Mouse (Mus musculus) thymus, postnatal 36 days (tissue): ENCODE measurements around the gene Lamb3.
A peak's percentile ranks its signal among the peaks of the same experiment; 100 is the strongest.

Experiments
- DNase-seq, 2 experiments: peaks; one replicate each; pipeline ENCODE4 v3.0.0; 2022; ENCODE audit warnings: mixed read lengths in 2 of 2

The Lamb3 gene

DNA sequence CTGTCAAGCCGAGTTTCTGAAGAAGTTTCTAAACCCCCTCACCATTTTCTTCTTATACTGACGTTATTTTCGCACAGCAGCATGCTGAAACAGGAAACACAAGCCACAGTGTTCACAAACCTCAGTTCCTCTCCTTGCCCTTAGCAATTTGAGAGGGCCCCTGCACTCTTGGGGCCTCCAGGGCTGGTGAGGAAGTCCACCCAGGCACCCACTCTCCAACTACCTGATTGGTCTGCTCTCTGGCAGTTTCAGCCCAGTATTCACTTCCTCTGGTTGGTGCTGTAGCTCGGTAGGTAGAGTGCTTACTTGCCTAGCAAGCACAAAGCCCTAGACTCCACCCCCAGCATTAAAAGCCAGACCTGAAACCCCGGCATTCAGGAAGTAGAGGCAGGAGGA, 6.1 kb upstream of the Lamb3 start, which contains the start of gene Traf3ip3:
TSS of gene Traf3ip3 (minus strand) at position 321 of the 396 bp plus-strand sequence.
- peak; percentile 79 to 88 for DNase-seq

DNA sequence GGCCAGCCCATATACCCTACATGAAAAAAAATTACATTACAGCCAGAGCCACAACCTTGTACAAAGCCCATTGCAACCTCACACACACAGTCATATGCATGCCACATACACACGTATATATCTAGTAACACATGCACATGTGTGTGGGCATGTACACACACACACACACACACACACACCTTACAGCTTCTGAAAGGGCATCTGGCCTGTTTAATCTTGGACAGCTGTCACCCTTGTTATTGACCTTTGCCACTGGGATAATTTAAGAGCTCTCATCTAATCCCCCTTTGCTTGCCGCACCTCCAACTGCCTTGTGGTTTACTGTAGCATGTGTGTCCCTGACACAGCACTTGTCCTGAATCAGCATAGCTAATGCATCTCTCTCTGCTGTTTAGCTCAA, 3.7 kb upstream of the Lamb3 start:
- no peak for DNase-seq

DNA sequence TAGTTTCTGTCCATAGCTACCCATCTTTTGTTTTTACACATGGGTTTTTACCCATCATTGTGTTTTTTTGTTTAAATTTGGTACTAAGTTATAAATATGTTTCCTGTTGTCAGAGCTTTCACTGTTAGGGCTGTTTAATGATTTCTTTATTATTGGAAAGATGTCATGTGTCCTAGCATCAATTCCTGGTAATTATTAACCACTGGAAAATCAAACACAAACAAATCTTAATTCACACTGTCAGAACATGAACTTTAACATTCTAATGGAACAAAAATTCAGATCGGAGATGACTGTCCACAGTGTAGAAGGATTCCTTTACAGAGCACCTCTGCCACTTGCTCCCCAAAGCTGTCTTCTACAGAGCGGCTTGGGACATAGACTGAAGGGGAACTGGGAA, 2.1 kb upstream of the Lamb3 start:
- DNase-seq = no peak

DNA sequence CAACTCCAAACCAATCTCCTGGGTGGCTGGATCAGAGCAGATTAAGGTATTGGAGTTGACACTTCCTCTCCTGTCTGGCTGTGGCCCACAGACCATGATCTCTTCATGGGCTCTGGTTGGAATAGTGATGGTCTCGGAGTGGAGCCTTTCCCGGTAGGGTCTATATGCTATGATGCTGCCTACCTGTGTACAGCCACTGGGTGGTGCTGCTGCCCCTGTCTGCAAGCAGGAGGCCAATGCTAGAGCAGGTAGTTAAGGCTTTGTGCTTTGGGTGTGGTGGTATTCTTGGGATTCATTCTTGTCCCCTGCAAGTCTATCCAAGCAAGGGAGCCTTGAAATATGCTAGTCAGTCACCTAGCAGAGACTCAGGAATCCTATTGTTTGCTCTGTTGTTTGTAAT, 679 bp downstream of the Lamb3 start:
- DNase-seq = peak; percentile 77 to 80

DNA sequence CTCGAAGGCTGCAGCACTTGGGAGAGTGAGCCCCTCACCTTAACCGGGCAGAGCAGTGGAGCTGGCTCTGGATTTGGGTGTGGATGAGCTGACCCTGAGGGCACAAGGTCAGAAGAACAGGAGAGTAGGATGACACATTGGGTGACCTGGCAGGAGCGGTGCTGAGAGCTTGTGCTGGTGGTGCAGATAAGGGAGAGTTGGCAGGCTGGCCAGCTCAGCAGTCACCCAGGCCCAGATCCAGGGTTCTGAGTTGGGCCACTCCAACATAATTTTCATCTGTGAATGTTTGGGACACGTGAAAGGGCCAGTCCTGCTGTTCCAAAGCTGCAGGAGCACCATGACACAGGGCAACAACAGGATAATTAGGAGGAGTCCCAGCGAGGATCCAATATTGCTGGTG, 3.9 kb downstream of the Lamb3 start:
- no peak for DNase-seq

DNA sequence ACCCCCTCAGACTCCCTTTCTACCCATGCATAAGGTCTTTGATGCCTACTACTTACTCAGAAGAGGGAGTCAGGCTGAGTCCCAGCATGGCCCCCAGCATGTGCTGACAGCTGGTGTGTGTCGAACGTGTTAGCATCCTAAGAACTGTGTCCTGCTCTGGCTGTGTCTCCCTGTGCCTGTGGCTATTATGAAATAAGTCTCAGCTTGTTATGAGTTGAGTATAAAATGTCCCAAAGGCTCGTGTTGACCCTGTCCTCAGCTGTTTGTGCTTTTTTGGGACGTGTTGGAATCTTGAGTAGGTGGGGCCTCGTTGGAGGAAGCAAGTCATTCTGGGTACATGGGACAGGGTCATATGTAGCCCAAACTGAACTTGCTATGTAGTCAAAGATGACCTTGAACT, 6.6 kb downstream of the Lamb3 start:
- no peak for DNase-seq

DNA sequence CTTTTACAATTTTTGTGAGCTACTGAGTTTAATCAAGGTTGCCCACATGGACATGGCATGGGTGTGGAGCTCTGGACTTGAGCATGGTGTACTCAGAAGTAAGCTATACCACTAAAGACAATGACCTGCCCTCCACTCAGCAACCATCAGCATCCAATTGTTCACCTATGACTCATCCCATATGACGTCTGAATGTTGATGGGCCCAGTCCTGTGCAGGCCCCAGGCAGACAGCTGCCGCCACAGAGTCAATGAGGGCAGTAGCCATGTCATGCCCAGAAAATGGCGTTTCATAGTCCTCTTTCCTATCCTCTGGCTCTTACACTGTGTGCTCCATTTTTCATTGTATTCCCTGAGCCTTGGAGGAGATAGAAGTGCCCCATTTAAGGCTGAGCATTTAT, 8.5 kb downstream of the Lamb3 start:
- no peak for DNase-seq

DNA sequence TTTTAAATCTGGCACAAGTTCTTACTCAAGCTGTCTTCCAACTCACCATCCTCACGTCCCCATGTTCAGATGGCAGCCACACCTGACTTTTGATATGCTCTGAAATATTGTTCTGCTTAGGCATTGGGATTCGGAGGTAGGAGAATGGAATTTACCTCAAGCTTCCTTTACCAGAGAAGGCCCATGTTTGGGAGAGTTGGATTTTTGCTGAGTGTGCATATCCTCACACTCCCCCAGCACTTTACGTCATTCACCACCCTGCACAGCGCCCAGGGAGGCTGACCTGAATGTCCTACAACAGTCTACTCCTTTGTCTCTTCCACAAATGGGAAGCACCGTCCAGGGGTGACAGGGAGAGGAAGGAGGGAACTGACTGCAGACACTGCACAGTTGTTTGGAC, 12.9 kb downstream of the Lamb3 start:
- no peak for DNase-seq

DNA sequence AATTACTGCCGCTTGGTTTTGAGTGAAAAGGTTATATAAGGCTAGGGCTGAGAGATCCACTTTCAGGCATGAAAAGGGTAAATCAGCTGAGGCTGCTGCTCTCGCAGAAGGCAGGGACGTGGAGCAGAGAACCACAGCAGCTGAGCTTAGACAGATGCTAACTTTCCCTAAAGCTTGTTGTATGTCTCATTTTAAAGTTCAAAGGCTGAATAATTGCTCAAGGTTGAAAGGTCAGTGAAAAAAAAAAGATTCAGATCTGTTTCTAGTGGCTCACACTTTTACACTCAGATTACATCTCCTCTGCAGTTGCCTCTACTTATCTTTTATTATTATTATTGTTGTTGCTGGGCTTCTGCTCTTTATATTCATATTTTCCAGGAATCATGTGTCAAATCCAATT, 18.0 kb downstream of the Lamb3 start:
- DNase-seq = no peak

DNA sequence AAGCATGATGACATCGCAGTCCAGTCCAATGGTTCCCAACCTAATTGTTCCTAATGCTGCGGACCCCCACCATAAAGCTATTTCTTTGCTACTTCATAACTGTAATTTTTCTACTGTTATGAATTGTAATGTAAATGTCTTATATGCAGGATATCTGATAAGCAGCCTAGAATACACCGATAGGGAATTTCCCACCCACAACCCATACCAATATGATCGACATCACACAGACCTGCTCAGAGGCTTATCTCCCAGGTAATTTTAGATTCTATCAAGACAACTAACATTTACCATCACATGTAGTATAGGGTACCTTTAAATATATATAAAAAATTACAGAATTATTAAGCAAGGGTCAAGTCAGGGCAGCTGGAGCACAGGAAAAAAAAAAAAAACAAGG, 18.6 kb downstream of the Lamb3 start:
- no peak for DNase-seq

DNA sequence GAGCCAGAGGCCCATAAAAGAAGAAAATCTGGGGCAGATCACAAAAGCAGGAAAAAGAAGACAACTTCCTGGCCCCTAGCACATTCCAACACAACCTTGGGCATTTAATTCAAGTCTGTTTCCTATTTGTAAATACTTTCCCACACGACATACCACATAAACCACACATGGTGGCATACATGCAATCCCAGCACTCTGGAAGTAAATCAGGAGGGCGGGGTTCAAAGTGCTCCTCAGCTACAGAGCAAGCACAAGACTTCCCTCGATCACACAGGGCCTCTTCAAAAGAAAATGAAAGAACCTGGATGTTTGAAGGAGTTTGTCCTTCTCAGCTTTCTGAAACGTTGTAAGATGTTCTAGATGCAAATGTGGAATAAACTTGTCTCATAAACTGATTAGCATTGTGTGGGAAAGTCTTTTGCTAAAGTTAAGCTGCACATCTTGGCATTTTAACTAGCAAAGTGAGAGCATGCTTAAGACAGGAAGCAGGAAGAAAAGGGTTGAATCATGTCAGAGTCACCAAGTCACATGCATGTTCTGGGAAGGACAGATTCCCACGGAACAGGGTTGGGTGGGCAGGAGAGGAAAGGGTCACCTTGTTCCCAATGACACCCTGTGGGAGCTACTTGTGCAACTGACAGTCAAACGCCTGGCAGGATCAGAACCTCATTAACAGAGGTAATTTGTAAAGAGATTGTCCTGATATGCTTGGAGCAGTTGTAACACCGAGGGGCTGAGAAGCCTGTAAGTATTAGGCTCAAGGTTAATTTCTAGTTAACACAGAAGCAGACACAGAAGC, 19.4 kb downstream of the Lamb3 start:
- DNase-seq = no peak

DNA sequence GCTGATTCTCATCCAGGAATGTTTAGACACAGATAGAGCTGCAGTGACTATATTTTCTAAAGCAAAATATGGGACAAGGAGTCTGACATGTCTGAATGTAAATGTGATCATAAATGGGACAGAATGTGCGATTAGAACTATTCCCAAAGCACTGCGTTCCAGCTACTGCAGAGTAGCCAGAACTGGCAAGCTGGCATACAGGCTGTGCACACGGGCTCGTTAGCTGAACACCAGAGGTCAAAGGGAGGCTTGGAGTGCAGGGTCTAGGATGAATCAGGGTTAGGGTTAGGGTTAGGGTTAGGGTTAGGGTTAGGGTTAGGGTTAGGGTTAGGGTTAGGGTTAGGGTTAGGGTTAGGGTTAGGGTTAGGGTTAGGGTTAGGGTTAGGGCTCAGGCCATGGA, 20.0 kb downstream of the Lamb3 start:
- no peak for DNase-seq

DNA sequence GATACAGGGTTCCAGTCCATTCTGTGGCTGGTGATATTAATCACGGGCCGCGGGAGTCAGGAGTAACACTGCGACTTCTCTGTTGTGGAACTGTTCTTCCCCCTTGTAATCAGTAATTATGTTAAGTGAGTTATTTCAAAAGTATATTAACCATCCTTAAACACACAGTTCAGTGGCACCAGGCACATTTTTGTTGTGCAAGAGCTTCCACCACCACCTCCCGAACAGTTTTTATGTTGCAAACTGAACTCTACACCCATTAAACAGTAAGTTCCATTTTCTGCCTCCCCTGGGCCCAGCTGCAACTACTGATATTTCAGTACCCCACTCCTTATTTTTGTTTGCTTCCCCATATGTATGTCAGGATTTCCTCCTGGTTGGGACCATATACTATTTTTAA, 22.1 kb downstream of the Lamb3 start:
- no peak for DNase-seq

DNA sequence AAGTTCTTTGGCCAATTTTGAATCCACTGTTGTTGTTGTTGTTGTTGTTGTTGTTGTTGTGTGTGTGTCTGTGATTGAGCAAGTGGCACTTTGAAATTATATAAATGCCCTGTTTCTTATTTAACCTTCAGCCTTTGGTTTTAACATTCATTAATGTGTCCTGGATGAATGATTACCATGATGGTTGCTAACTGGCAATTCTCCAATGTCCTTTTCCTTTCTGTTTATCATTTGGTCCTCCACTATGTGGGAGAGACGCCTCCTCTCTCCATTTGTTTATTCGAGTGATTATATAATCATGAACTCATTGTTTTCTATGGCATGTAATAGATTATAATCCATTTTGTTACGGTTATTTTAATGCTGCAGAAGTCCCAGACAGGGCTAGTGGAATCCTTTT, 23.0 kb downstream of the Lamb3 start:
- no peak for DNase-seq

DNA sequence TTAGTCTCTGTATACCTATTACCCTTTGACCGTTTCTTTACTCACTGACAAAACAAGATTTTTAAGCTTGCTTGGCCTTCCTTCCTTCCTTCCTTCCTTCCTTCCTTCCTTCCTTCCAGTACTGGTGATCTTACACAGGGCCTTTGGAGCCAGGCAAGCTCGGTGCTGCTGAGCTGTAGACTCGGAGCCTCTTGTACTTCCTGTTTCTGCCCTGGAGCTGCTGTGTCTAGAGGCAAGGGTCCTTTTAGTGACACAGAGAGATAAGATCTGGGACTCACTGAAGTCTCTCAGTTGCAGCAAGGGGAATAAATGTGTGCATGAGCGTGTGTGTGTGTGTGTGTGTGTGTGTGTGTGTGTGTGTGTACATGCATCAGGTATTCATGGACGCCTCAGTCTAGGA, 23.4 kb downstream of the Lamb3 start:
- DNase-seq = no peak

DNA sequence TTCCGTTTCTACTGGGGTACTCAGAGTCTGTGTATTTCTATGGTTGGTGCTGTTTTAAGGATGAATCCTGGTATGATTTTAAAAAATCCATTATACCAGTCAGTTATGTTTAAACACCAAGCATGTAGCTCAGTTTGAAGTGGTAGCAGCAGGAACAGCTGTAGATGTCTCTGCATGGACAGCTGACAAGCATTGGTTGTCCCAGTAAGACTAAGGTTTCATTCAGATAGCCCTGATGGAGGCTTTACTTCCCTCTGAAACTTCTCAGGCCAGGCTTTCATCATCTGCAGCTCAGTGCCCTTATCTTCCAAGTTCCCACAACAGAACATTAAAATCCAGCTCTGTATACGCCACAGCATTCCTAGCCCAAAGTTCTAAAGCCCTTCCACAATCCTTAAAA, 25.2 kb downstream of the Lamb3 start:
- DNase-seq = no peak

DNA sequence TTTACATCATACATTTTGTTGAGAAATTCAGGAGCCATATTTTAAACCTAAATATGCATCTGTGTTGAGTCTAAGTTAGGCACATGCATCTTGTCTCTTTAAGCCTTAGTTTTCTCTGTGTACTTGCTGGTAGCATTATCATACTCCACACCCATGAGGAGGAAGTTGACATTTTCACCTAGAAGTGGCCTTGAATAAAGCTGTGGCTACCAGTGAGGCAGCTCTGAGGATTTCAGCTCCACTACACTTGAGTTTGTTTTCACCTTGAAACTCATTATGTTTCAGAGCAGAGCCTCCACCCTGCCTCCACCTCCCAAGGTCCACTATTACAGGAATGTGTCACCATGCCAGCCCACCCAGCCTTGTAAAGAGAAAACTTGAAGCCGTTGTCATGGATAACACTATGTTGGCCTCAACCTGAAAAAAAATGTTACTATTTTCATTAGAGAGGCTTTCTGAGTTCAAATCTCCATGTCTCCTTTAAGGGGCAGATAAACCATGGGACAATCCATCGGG, 26.7 kb downstream of the Lamb3 start:
- no peak for DNase-seq

DNA sequence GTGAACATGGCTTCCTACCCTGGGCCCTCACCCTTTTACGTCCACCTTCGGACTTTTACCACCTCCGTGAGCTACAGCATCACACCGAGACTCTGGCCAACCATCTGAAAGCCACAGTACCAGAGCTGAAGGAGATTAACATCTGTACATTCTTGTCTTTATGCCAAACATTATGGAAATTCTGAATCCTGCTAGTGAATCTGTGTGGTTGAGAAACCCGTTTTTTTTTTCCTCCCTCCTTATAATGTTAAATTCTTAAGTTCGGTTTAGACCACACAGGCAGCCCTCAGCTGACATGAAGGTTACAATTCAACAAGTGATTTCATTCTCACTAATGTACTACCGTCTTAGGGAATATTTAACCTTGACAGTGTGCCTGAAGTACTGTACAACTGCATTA, 27.4 kb downstream of the Lamb3 start:
- no peak for DNase-seq

DNA sequence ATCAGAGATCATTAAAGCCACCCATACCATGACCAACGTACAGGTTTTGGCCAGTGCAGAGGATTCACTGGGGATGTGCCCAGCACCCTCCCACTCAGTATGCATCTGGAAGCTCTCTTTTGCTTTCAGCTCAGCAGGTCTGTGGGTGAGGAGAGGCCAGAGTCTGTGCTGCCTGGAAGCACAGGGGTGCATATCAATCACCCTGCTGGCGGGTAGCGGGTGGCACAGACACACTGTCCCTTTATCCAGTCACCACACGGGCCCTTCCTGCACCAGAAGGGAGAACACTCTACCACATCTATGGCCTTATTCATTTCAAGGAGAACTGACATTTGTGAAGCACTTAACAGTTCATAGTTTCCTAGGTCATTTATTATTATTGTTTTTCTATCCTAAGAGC, 30.9 kb downstream of the Lamb3 start:
- no peak for DNase-seq

DNA sequence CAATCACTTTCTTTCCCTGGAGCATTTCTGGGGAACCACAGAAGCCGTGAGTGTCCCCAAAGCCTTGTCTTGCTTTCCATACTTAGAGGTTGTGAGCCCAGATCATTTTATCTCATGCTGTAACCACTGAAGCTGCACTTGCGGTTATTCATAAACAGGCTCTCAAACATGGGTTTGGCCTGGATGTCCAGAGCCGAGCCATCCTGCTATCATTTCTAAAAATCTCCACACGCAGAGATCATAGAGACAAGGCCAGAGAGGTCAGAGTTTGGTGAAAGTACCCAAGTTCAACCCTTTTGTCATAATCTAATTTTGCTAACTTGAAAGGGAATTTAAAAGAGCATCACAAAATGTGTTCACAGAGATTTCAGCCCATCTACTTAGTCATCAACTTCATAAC, 33.9 kb downstream of the Lamb3 start:
- no peak for DNase-seq

DNA sequence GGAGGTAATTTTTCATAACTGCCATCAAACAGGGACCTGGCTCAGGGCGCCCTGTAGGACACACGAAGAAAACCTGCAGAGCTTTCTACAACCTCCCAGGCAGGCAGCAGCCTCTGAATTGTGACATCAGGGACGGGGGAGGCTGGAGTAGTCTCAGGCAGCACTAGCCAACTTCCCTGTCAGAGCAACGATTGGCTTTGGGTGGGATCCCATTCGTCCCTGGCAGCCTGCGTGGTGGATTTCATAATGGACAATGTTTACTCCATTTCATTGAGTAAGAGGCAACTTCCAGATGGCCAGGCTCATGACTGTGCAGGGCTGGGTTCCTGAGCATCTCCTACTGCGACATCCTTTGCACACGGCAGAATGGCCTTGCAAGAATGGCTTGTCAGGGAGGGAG, 34.7 kb downstream of the Lamb3 start:
- DNase-seq = no peak

DNA sequence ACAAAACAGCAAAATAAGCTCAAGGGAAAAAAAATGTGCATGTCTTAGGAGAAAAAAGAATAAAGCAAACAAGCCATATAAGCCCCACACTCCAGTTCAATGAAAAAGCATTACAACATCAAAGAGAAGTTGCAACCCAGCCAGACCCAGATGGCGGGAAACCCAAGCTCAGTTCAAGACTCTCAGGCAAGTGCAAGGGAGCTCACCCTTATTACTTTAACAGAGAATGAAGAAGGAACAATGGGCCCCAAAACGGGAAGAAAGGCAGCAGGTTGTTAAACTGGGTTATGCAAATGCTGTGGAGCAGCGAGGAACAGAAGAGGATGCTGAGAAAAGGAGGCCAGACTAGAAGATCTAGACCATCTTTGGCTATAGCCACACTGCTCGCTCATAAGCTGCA, 35.4 kb downstream of the Lamb3 start:
- no peak for DNase-seq

DNA sequence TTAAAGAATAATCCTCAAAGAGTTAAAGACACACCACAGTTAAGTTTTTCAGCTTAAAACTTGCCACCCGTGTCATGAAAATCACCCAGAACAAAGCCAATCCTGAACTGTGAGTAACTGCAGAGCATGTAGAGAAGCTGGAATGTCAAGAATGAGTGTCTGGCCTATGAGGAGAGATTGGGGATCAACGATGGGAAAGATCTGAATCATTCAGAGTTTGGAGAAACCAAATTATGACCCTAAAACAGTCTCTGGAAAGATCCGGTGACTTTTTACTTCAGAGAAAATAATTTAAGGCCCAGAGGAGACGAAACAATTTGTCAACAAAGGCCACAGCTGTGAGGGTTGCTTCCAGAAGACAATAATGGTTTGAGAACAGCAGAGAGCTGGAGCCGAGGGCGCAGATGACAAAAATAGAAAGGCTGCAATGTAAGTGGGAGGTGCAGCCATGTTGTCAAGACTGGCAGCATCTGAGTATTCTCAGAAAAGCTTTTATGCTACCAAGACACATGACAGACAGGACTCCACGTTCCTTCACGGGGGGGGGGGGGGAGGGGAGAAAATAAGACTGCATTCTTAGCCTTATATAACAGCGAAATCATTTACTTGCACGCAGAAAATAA, 36.2 kb downstream of the Lamb3 start:
- DNase-seq = no peak

DNA sequence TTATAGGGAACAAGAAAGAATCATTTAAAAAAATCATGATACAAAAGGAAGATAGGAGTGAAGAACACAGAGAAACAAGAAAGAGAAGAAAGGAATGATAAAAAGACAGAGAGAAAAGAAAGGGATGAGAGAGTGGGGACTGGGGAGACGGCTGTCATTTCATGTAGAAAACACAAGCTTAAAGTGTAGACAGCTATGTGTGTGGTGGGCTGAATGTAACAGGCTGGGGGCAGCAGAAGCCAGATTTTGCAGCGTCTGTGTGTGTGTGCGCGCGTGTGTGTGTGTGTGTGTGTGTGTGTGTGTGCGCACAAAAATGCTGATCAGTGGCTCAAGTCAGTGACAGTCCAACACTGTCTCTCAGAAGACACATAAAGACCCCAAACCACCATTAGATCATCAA, 36.7 kb downstream of the Lamb3 start:
- DNase-seq = no peak

DNA sequence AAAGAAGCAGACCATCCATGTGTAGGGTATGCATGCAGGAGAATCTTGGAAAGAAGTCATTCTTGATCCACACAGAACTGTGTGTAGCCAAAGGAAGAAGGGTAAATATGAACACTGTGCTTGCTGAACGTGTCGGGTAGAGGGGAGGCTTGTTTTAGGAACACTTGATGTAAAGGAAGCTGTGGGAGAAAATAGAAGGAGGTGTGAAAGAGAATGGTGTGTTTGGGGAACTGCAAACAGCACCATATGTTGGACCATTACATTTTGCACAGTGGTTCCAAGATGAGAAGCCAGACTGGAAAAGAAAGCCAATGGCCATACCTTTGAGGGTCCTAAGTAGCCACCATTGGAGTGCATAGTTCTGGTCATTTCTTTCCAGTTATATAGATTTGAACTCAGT, 42.5 kb downstream of the Lamb3 start:
- DNase-seq = no peak
